Mouse (Mus musculus): ENCODE measurements around the gene Grik1. TPM values are rescaled to one million over a fixed set of nuclear protein-coding genes. Genes with fewer than 3 reads are reported as not detected.

The Grik1 gene
- polyA plus RNA-seq, 2 experiments from 2014 or later = not detected

DNA sequence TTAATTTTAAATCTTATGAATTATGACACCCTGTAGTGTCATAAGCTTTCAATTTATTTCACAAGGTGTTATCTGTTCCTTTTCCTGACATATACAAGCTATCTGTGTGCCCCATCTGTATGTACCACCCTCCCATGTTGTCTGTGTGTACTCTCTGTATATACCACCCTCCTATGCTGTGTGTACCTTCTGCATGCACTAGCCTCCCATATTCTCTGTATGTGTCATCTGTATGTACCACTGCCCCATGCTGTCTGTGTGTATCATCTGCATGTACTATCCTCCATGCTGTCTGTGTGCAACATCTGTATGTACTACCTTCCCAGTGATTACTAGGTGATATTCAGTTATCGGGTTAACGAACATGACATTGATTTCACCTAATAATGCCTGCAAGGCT, 148.5 kb downstream of the Grik1 start:
- no peak for ATAC-seq

GRCm38 (mm10) chr16:88138913-88139312, 151.2 kb downstream of the Grik1 start:
- ATAC-seq = no peak

GRCm38 (mm10) chr16:88132919-88133318, 157.1 kb downstream of the Grik1 start:
- ATAC-seq = no peak

- no peak for ATAC-seq
These were observed 159.0 kb downstream of the Grik1 start for GRCm38 (mm10) chr16:88131103-88131502.

DNA sequence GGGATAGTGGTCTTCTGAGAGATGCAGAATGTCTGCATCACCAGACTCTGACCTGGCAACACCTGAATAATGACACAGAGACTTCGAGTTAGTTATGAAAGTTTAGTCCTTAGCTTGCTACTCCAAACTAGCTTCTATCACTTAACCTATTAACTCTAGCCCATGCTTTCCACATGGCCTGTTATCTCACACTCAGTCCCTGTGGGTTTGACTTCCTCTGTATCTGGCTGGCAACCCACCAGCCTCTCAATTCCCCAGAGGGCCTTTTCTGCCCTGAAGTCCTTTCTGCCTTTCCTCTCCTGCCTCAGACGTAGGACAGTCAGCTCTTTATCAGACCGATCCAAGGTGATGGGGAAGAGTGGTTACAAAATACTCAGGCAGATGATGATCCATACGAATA, 165.0 kb downstream of the Grik1 start:
- no peak for ATAC-seq

DNA sequence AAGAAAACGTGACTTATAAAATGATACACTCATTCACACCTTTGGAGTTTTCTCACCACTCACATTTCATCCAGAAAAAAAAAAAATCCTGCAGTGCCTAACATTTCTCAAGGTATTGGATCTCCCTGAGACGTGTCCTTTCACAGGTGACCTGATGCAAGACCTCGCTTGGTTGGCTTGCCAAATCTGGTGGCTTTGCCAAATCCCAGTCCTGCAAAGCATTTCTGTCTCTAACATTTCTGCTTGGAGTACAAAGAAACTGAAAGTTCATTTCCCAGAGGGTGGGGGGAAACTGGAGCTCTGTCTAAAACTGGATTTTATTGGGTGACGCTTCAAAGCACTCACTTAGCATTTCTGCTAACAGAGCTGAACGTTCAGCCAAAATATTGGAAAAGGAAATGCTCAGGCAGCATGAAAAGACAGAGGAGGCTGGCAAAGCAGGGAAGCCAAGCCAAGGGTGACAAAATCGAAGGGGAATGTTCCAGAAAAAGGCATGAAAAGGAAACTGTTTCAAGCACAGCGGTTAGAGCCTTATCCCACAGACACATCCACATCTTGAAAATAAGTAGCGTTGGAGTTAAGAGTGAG, 177.4 kb downstream of the Grik1 start:
- no peak for ATAC-seq

DNA sequence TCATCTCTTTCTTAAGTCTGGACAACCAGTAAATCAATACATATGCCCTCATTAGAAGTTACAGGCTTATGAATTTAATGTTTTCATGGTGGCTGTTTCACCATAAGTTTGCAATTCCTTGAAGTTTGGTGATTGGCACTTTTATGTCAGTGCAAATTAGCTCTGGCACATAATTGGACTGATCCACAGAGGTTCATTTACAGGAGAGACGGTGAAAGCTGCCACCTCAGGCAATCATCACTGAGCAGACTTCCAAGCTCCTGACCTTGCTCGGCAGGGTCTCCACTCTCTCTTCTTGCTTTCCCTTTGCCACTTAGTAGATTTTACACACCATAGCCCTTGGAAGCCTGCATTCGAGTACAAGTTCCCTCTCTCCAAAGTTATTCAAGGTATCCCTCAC, 178.6 kb downstream of the Grik1 start:
- ATAC-seq = no peak

- ATAC-seq = no peak
These were observed 195.8 kb downstream of the Grik1 start for GRCm38 (mm10) chr16:88094206-88094789.

DNA sequence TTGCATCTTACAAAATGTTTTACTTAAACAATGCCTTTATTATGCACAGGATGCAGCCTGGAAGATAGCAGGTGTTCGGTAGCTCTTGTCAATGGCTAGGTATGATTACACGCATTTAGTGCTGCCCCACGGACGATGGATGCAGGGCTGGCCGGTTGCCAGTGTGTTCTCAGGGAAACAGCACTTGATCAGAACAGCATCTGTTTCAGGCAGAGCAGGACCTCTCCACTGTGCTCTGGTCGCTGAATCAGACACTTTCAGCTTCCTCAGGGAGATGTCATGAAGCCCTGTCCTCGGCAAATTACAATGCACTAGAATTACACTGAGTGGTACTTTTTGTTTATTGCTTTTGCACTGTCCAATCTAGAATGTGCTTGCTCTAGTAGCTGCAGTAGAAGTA, 202.8 kb downstream of the Grik1 start:
- ATAC-seq = no peak

DNA sequence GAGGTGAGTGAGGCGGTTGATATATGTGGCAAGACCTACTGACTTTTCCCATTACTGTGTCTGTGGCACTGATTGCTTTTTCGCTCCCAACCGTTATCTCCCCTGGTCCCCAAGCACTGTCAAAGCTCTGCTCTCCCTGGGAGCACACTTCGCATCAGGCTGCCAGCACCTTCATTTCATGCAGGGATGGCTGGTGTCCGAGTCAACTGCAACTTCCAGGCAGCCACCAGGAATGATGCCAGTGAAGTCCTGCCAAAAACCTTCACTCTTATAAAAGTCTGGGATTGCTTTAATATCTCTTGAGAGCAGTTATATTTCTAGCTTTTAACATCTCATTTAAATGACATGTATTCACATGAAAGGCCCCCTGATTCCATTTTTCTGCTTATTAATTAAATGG, 215.3 kb downstream of the Grik1 start:
- ATAC-seq = no peak

GRCm38 (mm10) chr16:88060936-88061335, 229.1 kb downstream of the Grik1 start:
- no peak for ATAC-seq

DNA sequence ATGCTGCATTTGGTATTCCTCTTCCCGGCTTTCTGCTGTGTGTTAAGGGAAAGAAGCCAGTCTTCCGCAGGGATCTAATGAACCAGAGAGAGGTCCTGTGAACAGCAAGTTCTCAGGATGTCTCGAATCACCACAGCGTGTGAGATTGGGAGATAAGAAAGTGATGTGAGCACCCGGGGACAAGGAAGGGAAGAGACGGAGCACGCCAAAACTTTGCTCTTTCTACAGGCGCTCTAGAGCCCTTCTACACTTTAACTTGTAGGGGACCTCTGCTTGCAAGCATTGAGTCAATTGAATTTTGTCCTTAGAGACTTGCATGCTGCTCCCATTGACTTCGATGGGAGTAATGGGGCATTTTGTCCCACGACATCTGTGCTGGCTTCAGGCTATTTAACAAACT, 241.9 kb downstream of the Grik1 start:
- ATAC-seq = no peak

DNA sequence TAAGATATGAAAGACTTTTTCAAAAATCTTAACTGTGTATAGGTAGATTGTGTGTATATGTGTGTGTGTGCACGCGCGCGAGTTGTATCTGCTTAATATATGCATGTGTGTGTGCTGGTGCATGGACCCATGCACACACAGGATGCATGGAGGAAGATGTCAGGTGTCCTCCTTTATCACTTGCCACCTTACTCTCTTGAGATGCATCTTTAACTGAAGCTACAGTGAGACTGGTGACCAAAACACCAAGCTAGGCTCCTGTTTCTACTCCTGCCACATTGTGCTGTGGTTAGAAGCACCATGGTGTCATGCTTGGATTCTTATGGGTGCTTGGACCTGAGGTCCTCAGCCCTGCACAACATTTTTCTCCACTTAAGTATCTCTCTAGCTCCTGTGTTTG, 245.7 kb downstream of the Grik1 start:
- no peak for ATAC-seq

DNA sequence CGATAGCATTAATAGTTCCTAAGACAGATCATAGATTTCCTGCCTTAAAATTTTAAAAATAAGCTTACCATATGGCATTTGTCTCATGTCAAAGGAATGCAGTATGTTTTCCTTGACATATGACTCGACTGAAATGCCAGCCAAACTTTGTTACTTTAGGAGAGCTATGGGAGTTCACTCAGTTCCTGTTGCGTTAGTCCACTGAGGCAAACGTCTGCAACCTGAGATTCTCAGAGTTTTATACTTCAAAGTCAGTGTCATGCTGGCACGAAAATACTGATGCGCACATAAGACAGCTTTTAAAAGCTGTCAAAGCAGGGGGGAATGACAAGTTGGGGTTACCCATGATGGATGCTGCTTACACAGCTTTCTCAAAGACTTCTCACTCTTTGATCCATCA, 247.6 kb downstream of the Grik1 start:
- no peak for ATAC-seq

DNA sequence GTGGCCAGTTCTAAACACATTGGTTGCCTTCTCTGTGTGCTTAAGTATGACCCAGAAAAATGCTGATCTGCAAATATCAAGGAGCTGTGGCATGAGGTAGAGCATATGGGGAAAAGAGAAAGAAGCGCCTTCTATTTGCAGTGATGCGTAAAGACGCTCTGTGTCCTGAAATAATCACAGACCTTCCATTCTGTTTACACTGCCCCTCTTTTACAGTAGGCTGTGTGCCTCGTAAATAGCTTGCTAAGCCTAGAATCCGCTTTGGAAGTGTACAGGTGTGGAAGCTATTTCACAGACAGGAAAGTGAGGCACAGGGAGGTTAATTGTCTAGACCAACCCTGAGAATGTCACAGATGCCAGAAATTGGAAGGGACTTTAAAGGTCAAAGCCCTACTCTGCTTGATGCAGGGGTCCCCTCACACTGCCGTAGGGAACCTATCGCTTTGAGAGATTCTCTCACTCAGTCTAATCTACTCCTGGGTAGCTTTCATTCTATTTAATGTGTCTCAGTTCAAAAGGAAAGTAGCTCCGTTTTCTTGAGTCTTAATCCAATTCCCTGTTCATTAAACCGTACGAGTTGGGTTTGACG, 251.5 kb downstream of the Grik1 start:
- ATAC-seq = no peak

GRCm38 (mm10) chr16:87988805-87989204, 301.3 kb downstream of the Grik1 start:
- no peak for ATAC-seq

DNA sequence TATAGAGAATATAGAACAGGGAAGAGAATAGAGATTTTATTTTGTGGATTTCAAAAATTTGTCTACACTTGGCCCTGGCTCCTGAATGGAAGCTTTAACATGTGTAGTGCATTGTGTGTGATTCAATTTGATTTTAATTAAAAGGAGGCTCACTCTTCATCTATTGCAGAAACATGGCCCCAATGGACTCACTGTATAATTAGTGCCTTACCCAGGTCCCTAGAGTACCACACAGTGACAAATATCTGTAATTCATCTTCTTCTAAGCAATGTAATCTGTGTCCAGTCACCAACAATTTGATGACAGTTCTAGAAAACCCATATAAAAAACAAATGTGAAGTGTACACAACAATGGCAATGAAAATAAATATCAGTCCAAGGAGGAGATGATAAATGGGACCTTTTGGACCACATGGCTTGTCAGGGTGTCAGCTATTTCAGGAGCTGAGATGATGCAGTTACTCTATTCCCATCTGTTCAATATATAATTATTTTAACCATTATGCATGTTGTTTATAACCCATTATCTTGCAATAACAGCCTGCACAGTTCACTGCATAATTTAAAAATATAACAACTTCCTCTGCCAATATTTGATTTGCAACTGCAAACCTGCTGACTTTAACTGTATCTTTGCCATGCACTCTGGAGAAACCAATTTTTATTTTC, 305.7 kb downstream of the Grik1 start:
- ATAC-seq = no peak

GRCm38 (mm10) chr16:87974076-87974443, 316.0 kb downstream of the Grik1 start:
- ATAC-seq = no peak

GRCm38 (mm10) chr16:87973394-87974075, 316.5 kb downstream of the Grik1 start:
- ATAC-seq = no peak

DNA sequence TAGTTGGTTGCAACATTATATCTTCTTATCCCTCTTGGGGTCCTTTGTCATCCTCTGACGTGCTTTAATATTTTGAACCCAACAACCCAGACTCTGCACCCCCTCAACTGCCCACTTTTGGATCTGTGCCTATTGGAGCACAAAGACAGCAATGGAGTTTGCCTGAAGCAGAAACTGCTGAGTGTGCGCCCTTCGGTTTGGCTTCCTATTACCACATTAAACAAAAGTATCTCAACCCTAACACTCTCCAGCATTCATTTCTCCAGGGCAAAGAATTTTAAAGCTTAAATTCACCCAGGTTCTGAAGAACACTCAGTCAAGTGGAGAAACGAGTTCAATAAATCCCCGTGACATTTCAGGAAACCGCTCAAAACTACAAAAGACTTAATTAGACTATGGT, 318.2 kb downstream of the Grik1 start:
- no peak for ATAC-seq

DNA sequence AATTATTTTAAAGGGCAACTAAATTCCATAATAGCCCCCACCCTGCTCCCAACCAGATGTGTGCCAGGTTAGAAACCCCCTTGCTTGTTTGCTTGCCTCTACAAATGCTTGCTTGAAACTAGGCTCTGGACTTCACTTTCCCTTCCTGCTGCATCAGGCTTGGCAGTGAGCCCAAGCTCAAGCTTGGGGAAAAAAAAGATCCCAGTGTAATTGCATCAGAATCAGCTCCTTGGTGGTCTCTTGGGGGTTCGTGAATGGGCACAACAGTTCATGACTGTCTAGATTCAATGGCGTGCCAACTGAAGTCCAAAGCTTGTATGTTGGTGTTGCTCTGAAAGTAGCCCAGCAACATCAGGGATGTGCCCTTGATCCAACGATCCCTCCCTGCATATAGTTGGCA, 320.1 kb downstream of the Grik1 start:
- ATAC-seq = no peak

- no peak for ATAC-seq
These were observed 328.6 kb downstream of the Grik1 start for GRCm38 (mm10) chr16:87961419-87961818.

GRCm38 (mm10) chr16:87957449-87957848, 332.6 kb downstream of the Grik1 start:
- no peak for ATAC-seq

- no peak for ATAC-seq
These were observed 333.9 kb downstream of the Grik1 start for GRCm38 (mm10) chr16:87956178-87956577.
